Mouse (Mus musculus) liver, embryonic 14.5 days (tissue): ENCODE measurements around the gene Slc1a6.

Experiments used
- CTCF ChIP-seq: IDR thresholded peaks from 2 replicates; pipeline ENCODE4 v1.5.1; 2016; ENCODE audit warnings: antibody characterized with exemption, low read depth, control low read depth
- EP300 ChIP-seq: IDR thresholded peaks from 2 replicates; pipeline ENCODE4 v1.6.1; 2016; ENCODE audit warnings: antibody characterized with exemption, low read depth

DNA sequence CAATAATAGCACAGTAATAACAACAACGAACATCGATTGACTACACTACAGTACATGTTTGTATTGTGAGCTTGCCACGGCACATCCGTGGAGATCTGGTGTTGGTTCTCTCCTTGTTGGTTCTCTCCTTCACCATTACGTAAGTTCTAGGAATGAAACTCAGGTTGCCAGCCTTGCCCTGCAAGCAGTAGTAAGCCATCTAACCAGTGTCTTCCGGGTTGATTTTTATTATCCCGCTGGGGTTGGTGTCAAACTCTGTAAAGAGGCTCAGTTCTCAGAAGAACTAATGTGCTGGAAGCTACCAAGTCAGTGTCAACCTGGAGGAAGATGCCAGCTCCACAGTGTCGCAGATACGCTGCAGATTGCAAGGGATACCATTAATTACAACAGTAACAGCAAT, 769 bp upstream of the Slc1a6 start:
- TF ChIP-seq CTCF (no peak), EP300 (no peak)
